Mouse (Mus musculus): ENCODE measurements at regions not wholly inside any gene's neighbourhood (a gene's known extent, or its start where the extent isn't known, plus 50 kb on each side); places are given as distances from the start of the nearest gene placed in this dataset.

DNA sequence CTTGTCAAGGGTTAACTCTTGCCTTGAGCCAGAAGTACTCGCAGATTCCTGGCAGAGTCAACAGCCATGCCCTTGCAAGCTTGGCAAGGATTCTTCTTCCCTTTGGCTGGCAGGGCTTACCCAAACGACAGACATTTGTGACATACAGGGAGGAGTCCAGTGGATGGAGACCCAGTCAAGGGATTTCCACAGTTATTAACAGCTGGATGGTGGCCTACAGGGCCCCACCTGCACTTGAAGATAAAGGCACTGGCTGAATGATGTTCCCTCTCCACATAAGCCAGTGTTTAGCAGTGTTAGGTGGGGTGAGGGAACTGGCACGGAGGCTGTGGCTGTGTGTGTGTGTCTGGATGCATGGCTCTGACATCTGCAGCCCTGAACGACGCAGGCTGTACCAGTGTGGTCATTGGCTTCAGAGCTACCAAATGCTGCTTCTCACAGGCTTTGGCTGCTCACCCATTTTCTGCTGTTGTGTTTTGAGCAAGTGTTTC lies 183.9 kb upstream of the Klf4 start:
- no peaks in the 10 kb centered on the region for H3K27me3 ChIP-seq (replicated peaks)
- H3K36me3 ChIP-seq = no peaks in the 10 kb centered on the region
- no peak overlapping the region for H3K9ac ChIP-seq (replicated peaks)
- H3K4me3 ChIP-seq (replicated peaks) = no peak overlapping the region
- no peak overlapping the region for H3K4me2 ChIP-seq
- H3K4me1 ChIP-seq = peaks cover 8% of the 10 kb centered on the region; the same call in 1 of the 2 replicates
- H3K9me3 ChIP-seq (replicated peaks) = no peaks in the 10 kb centered on the region
- 70% methylated on average over 5 of the region's 5 CpGs for WGBS
- no peak overlapping the region for H3K27ac ChIP-seq (replicated peaks)
- no peak for ATAC-seq (ENCODE audit: low FRiP score)

DNA sequence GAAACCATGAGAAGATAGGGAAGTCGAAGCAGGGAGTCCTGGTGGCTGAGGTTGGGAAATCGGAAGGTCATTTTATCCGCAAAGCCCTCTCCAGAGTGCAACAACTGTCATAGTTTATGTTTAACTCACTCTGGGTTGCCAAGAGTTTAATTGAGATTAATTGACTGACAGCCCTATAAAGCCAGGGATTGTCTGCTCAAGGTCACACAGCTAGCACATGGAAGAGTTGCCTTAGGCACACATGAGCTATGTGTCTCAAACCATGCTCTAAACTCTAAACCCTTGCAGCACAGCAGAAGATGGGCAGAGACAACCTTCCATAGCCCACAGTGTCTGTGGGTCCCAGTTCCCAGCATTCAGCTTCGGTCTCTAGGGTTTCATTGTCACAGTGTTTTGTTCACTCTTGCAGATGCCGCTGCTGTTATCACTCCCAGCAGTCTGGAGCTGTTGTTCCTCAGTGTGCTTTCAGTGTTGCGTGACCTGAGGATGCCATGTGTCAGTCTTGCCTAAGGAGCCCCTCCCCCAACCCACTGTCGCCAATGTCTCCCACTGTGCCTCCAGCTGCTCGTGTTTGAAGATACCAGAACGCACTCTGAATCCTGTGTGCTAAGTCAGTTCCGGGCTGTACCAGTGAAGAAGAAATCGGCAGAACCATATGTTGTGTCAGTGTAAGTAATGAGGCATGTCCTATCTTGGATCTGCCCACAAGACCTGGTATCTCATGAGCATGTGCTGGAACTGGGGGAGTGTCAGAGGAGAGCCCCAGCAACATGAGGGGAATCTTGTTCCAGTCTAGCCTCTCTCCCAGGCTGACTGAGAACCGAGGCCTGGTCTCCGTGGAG lies 179.5 kb upstream of the Klf4 start:
- H3K9ac ChIP-seq (replicated peaks) = no peak overlapping the region
- H3K9me3 ChIP-seq (replicated peaks) = no peaks in the 10 kb centered on the region
- ATAC-seq (ENCODE audit: low FRiP score) = peak; percentile 63; the same call in 1 of the 2 replicates
- no peak overlapping the region for H3K4me3 ChIP-seq (replicated peaks)
- no peak overlapping the region for H3K27ac ChIP-seq (replicated peaks)
- no peak overlapping the region for H3K4me2 ChIP-seq
- peaks cover 8% of the 10 kb centered on the region; the same call in 1 of the 2 replicates for H3K4me1 ChIP-seq
- WGBS = 38% methylated on average over 13 of the region's 13 CpGs
- H3K27me3 ChIP-seq (replicated peaks) = no peaks in the 10 kb centered on the region
- H3K36me3 ChIP-seq = no peaks in the 10 kb centered on the region

DNA sequence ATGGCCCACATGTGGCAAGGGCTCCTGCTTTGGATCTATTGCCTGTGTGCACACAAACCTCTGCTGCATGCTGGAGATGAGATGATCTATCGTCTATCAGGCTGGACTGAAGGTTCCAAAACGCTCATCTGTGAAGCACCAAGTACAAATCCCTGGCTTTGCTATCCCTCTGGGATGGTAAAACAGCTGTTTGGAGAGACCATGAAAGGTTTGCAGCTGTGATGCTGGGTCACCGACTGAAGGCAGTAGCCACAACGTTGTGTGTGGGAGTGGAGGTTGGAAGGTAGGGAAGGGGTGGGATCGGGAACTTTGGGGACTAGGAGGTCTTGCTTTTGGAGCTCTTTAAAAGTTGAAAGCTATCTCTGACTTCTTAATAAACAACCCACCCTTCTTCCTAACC lies 178.2 kb upstream of the Klf4 start:
- peaks cover 8% of the 10 kb centered on the region; the same call in 1 of the 2 replicates for H3K4me1 ChIP-seq
- H3K9ac ChIP-seq (replicated peaks) = no peak overlapping the region
- H3K4me3 ChIP-seq (replicated peaks) = no peak overlapping the region
- H3K27ac ChIP-seq (replicated peaks) = no peak overlapping the region
- no peaks in the 10 kb centered on the region for H3K9me3 ChIP-seq (replicated peaks)
- H3K4me2 ChIP-seq = no peak overlapping the region
- no peaks in the 10 kb centered on the region for H3K36me3 ChIP-seq
- no peak for ATAC-seq (ENCODE audit: low FRiP score)
- WGBS = 93% methylated on average over 5 of the region's 5 CpGs
- no peaks in the 10 kb centered on the region for H3K27me3 ChIP-seq (replicated peaks)

DNA sequence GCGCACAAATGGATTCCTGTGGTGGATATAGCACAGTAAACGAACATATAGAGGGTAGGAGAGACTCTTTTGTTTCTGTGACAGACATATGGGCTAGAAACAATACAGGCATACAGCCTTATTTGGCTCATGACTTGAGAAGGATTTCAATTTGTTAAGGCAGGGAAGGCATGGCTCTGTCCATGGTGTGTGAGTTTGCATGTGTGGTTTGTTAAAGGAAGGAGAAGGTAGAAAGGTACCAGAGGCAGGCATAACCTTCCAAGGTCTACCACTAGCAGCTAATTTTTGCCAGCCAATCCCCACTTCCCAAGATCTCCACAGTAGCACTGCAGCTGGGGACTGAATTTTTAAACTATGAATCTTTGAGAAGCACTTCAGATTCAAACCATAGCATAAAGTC lies 176.5 kb upstream of the Klf4 start:
- no peak overlapping the region for H3K4me2 ChIP-seq
- H3K27me3 ChIP-seq (replicated peaks) = no peaks in the 10 kb centered on the region
- 64% methylated on average over 2 of the region's 2 CpGs for WGBS
- no peak overlapping the region for H3K9ac ChIP-seq (replicated peaks)
- no peaks in the 10 kb centered on the region for H3K36me3 ChIP-seq
- peaks cover 8% of the 10 kb centered on the region; the same call in 1 of the 2 replicates for H3K4me1 ChIP-seq
- H3K9me3 ChIP-seq (replicated peaks) = no peaks in the 10 kb centered on the region
- no peak overlapping the region for H3K27ac ChIP-seq (replicated peaks)
- H3K4me3 ChIP-seq (replicated peaks) = no peak overlapping the region
- ATAC-seq (ENCODE audit: low FRiP score) = no peak

DNA sequence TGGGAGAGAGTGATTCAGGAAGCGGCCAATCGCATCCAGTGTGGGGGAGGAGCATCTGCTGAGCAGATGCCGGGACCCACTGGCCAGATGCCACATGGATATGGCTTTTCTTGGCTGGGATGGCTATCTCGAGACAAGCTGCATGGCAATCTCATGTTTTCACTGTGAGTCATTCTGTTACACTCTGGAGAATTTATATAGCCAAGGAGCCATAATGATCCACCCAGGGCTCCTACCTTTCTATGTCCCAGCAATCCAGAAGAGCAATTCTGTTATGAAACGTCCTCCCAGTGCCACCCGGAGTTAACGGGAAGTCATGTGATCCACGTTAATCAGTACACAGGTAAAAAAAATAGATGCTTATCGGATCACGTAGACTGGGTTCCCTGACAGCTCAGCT lies 175.7 kb upstream of the Klf4 start:
- Histone ChIP-seq H3K27me3 (replicated peaks) (no peaks in the 10 kb centered on the region), H3K9ac (replicated peaks) (no peak overlapping the region), H3K27ac (replicated peaks) (no peak overlapping the region), H3K9me3 (replicated peaks) (no peaks in the 10 kb centered on the region), H3K4me1 (peaks cover 8% of the 10 kb centered on the region; the same call in 1 of the 2 replicates), H3K4me2 (no peak overlapping the region), H3K36me3 (no peaks in the 10 kb centered on the region), H3K4me3 (replicated peaks) (no peak overlapping the region)
- WGBS = 74% methylated on average over 10 of the region's 10 CpGs
- ATAC-seq (ENCODE audit: low FRiP score) = no peak

DNA sequence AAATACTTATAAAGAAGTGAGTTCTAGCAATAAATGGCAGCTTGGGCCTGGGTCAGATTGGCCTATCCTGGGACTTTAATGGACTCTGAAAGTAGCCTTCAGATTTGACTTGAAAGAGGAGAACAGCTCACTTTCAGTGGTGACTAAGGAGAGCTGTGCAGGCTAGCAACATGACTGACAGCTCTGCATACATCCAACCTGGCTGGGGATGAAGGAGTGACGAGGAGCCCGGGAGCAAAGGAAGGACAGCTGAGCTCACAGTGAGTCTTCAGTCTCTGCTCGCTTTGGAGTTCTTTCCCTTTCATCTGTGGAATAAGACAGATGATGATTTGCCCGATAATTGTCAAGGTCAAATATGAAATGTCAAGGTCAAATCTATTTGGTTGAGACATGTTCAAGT lies 172.7 kb upstream of the Klf4 start:
- Histone ChIP-seq H3K4me2 (no peak overlapping the region), H3K4me1 (no peaks in the 10 kb centered on the region), H3K36me3 (no peaks in the 10 kb centered on the region), H3K9me3 (replicated peaks) (no peaks in the 10 kb centered on the region), H3K4me3 (replicated peaks) (no peak overlapping the region), H3K27ac (replicated peaks) (no peak overlapping the region), H3K27me3 (replicated peaks) (no peaks in the 10 kb centered on the region), H3K9ac (replicated peaks) (no peak overlapping the region)
- ATAC-seq (ENCODE audit: low FRiP score) = no peak
- 91% methylated on average over 4 of the region's 4 CpGs for WGBS

DNA sequence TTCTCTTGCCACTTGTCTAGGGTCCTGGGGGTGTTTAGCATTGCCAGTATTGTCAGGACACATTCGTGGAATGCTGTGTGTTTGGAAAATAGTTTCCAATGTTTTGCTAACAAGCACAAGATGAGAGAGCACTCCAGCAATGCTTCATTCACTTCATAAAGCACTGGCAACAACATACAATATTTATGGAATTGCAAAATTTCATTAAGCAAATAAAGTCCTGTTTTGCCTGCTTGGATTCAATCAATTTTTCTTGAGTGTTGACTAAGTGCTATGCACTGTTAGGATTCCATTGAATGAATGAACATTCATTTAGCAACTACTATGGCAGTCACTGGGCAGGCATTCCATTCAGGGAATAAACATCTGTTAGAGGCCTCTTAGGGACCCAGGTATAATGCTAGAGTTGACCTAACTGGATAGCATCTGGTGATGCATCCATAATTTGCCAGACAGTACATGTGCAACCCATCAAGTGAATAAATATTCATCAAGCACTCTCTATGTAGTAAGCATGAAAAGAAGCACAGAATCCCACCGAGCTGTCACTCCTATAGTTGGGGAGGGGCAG lies 171.2 kb upstream of the Klf4 start:
- WGBS = 69% methylated on average over 2 of the region's 2 CpGs
- ATAC-seq (ENCODE audit: low FRiP score) = no peak

DNA sequence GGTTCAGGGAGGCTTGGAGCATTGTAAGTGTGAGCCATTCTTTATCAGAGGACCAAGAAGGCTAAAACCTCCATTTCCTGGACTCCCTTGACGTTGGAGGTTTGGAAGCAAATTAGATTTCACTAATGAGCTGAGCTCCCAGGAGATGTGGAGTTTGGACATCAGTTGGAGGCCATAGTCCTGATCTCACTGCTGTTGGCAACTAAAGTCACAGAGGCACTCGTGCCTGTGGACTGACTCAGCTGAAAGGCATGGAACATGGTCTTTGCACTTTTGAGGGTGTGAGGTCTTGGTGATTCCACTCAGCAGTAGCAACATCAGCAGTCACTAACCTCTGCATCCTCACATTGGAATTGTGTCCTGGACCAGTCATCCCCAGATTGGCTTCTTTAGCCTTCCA lies 169.1 kb upstream of the Klf4 start:
- Histone ChIP-seq H3K4me2 (no peak overlapping the region), H3K27ac (replicated peaks) (no peak overlapping the region), H3K4me1 (no peaks in the 10 kb centered on the region), H3K27me3 (replicated peaks) (no peaks in the 10 kb centered on the region), H3K9me3 (replicated peaks) (no peaks in the 10 kb centered on the region), H3K9ac (replicated peaks) (no peak overlapping the region), H3K4me3 (replicated peaks) (no peak overlapping the region), H3K36me3 (no peaks in the 10 kb centered on the region)
- WGBS = 83% methylated on average over 2 of the region's 2 CpGs
- ATAC-seq (ENCODE audit: low FRiP score) = no peak

More for the DNA sequence above, 171.2 kb upstream of the Klf4 start:
- Histone ChIP-seq H3K4me2 (no peak overlapping the region), H3K27me3 (replicated peaks) (no peaks in the 10 kb centered on the region), H3K27ac (replicated peaks) (no peak overlapping the region), H3K4me3 (replicated peaks) (no peak overlapping the region), H3K4me1 (no peaks in the 10 kb centered on the region), H3K9me3 (replicated peaks) (no peaks in the 10 kb centered on the region), H3K9ac (replicated peaks) (no peak overlapping the region), H3K36me3 (no peaks in the 10 kb centered on the region)

DNA sequence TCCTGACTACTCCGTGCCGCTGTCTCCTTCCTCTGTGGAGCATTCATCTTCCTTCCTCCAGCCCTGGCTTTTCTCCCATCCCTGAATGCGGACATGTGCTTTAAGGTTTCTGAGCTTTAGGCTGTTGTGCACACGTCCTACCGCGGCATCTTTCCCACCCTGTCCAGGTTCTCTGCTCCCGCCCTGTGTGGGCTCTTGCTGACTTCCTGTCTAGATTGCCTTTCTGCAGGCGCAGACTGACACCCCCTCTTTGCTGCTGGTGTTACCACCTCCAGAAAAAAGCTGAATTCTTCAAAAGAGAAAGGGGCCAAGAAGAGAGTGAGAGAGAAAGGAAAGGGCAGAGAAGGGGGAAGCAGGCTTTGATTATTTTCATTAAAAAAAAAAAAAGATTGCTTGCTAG lies 167.7 kb upstream of the Klf4 start:
- Histone ChIP-seq H3K27me3 (replicated peaks) (no peaks in the 10 kb centered on the region), H3K4me3 (replicated peaks) (no peak overlapping the region), H3K9me3 (replicated peaks) (no peaks in the 10 kb centered on the region), H3K9ac (replicated peaks) (no peak overlapping the region), H3K36me3 (no peaks in the 10 kb centered on the region), H3K4me2 (no peak overlapping the region), H3K4me1 (no peaks in the 10 kb centered on the region), H3K27ac (replicated peaks) (no peak overlapping the region)
- no peak for ATAC-seq (ENCODE audit: low FRiP score)
- WGBS = 81% methylated on average over 8 of the region's 8 CpGs

DNA sequence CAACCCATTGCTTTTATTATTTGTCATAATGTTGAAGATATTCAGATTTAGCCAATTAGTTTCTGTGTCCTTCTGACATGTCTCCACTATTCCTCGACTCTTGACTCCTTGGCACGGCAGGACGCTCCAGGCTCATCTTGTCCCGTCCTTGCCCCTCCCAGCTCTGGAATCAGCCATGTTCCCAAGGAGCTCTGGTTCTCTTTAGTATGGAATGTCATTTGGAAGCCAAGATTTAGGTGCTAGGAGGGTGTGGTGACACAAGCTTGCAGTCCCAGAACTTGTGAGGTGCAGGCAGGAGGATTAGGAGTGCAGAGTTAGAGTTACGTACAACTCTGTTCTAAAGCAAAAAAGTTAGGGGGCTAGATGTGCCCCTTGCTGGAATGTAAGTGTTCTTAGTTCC lies 166.9 kb upstream of the Klf4 start:
- Histone ChIP-seq H3K27ac (replicated peaks) (no peak overlapping the region), H3K9me3 (replicated peaks) (no peaks in the 10 kb centered on the region), H3K36me3 (no peaks in the 10 kb centered on the region), H3K4me3 (replicated peaks) (no peak overlapping the region), H3K4me1 (no peaks in the 10 kb centered on the region), H3K27me3 (replicated peaks) (no peaks in the 10 kb centered on the region), H3K4me2 (no peak overlapping the region), H3K9ac (replicated peaks) (no peak overlapping the region)
- no peak for ATAC-seq (ENCODE audit: low FRiP score)
- WGBS = 81% methylated on average over 5 of the region's 5 CpGs

DNA sequence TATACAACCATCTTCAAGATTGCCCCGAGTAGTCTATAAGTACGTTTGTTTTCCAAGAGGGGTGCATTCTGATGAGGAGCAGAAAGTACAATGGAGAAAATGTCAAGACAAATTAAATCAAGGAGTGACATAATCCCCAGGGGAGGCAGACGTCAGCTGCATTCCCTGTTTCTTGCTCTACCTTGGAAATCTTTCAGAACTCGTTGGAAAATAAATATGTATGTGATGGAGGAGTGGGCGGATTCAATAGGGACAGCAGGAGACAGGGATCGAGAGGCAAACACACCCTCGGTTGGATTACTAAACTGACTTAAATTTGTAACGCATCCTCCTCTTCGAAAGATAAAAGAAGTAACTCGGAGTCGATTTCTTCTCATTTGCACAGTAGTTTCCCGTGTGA lies 164.8 kb upstream of the Klf4 start:
- no peaks in the 10 kb centered on the region for H3K36me3 ChIP-seq
- H3K4me3 ChIP-seq (replicated peaks) = no peak overlapping the region
- H3K9ac ChIP-seq (replicated peaks) = no peak overlapping the region
- no peak overlapping the region for H3K27ac ChIP-seq (replicated peaks)
- no peak overlapping the region for H3K4me2 ChIP-seq
- no peaks in the 10 kb centered on the region for H3K9me3 ChIP-seq (replicated peaks)
- H3K27me3 ChIP-seq (replicated peaks) = no peaks in the 10 kb centered on the region
- H3K4me1 ChIP-seq = no peaks in the 10 kb centered on the region
- WGBS = 75% methylated on average over 12 of the region's 12 CpGs
- no peak for ATAC-seq (ENCODE audit: low FRiP score)

DNA sequence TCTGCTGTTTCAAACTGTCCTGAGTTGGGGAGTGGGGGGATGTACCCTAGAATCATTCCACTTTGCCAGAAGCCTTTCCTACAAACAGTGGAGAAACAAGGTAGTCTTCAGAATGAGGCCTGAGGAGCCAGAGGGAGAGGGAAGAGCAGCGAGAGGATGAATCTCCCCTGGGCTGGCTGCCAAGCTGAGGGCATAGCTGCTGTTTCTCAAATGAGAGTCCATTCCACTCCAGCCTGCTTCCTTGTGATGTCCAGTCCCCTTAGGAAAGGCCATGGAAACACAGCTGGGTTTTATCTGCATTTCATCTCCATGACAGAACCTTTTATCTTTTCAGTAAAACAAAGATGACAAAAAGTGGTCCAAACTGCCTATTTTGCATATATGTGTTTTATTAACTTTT lies 164.2 kb upstream of the Klf4 start:
- no peaks in the 10 kb centered on the region for H3K36me3 ChIP-seq
- no peak overlapping the region for H3K9ac ChIP-seq (replicated peaks)
- no peak overlapping the region for H3K27ac ChIP-seq (replicated peaks)
- no peaks in the 10 kb centered on the region for H3K27me3 ChIP-seq (replicated peaks)
- ATAC-seq (ENCODE audit: low FRiP score) = no peak
- WGBS = 32% methylated on average over 1 of the region's 1 CpGs
- no peaks in the 10 kb centered on the region for H3K4me1 ChIP-seq
- H3K4me2 ChIP-seq = no peak overlapping the region
- H3K4me3 ChIP-seq (replicated peaks) = no peak overlapping the region
- no peaks in the 10 kb centered on the region for H3K9me3 ChIP-seq (replicated peaks)

Data from neural tube, embryonic 15.5 days (tissue).